Mouse (Mus musculus): ENCODE data around the gene Creb5.

DNA sequence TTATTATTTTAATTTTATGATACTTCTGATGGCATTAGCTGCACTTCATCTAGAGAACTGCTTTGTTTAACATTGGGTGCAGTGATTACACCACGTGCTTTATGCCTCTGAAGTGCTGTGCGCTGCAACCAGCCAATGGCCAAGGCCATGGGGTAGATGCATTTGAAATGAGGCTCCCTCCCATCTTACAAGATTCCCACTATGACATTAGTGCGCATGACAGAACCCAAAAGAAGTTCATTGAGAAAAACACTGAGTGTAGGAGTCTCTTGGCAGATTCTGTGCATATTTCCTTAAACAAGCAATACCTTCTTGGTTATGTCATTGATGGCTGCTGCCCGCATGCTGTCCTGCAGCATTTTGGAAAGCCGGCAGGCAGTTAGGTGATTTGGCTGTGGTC lies 19.6 kb downstream of the Creb5 start:
- TF ChIP-seq EP300 (IDR thresholded peaks at IDR 0.05; ENCODE audit: insufficient read depth, low read depth, low read length), result no peak
- TF ChIP-seq CTCF (IDR thresholded peaks at IDR 0.05), result no peak

All from heart, adult 2 months (tissue).